Mouse (Mus musculus) inflammation-experienced regulatory T-cells, adult 6 months (primary cell): ENCODE results near the gene Naa80. TPM values are rescaled to one million over a fixed set of nuclear protein-coding genes. Genes with fewer than 3 reads are reported as not detected.
A peak's percentile ranks its signal among the peaks of the same experiment; 100 is the strongest.
"Not testable (repeated sequence)": the region's sequence is repeated elsewhere in the genome, so short reads cannot be mapped to it uniquely, and the experiment has no call there.

Experiments used
- ATAC-seq: one replicate; pipeline ENCODE4 v1.8.0; 2017
- polyA plus RNA-seq, 3 experiments: library from polyadenylated mRNA; unstranded; fragments of 100-300 nt; shearing (Covaris generic); gene quantifications; one replicate each; pipeline ENCODE4 v1.2.1; 2017

Gene Naa80
- polyA plus RNA-seq, 3 experiments from 2014 or later: 13.8 to 23.8 (median 19.2) TPM

DNA sequence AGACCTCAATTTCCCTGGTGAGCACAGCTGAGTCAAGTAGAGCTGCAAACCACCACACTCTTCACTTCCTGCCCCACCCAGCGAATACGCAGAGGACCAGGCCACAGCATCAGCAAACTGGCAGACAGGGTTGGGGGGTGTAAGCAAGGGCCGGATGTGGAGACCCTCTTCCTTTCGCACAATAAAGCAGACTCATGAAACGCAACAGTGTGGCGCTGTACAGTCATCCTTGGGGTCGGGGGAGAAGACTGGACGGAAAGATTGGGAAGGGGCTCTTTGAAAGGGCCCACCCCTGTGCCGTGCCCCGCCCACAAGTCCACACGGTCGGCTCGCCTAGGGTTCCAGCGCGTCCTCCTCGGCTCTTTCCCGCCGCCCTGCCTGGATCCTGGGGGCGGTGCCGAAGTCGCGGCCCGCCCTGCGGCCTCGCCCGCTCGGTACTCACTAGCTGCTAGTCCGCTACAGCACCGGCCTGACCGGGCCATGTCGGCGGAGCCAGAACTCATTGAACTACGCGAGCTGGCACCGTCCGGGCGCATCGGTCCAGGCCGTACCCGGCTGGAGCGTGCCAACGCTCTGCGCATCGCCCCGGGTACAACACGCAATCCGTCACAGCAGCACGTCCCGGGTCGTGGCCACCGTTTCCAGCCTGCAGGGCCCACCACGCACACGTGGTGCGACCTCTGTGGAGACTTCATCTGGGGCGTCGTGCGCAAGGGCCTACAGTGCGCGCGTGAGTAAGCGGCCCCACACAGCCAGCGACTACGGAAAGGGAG is 27.4 kb upstream of the Naa80 start, which contains the start of gene Rassf1:
Gene Rassf1, plus strand, starts transcription at position 439 of the 773 bp plus-strand sequence.
- peak; percentile 72 for ATAC-seq

DNA sequence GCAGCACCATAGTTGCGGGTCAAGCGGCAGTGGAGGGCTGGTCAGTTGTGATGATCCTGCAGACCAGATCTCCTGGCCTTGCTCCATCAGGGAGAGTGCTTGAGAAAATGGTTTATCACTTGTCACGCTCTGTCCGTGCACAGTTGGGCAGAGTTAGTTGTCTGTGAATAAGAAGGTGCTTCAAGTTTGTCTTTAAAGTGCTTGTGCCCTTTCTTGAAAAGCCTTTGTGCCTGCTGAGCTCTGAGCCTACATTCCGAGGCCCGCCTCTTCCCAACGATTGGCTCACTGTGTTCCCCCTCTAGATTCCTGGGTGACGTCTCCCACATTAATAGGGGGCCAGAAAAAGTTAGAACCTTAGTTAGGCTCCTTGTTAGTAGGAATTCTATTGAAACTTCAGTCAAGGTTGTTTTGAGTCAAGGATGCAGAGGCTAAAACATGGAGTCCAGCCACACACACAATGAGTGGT is 26.8 kb upstream of the Naa80 start:
- no peak for ATAC-seq

DNA sequence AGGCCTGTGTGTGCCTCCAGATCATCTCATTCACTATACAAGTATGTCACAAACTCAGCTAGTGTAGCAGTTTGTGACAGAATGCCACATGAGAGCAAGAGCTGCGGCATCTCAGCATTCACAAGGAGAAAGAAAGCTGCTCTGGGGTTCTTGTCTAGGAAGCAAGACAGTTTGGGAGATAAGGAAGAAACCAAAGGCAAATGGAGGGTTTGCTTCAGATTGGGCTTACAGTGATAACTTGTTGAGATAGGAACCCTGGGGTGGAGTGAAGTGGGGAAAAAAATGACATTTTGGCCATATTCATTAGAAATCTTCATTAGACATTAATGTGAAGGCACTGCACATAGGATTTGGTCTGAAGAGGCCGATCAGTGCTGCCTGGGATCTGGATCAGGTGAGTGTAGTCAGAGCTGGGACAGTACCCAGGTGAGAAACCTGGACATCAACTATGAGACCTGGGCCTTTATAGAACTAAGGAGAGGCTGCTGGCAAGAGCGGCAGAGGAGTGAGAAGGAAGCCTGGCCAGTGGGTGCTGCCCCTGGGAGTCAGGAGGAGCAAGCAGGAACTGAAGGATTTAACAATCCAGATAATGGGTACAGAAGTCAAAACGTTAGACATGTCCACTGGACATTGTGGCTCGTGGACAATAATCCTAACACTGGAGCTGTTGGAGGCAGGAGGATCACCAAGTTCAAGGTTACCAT is 25.8 kb upstream of the Naa80 start:
- no peak for ATAC-seq

DNA sequence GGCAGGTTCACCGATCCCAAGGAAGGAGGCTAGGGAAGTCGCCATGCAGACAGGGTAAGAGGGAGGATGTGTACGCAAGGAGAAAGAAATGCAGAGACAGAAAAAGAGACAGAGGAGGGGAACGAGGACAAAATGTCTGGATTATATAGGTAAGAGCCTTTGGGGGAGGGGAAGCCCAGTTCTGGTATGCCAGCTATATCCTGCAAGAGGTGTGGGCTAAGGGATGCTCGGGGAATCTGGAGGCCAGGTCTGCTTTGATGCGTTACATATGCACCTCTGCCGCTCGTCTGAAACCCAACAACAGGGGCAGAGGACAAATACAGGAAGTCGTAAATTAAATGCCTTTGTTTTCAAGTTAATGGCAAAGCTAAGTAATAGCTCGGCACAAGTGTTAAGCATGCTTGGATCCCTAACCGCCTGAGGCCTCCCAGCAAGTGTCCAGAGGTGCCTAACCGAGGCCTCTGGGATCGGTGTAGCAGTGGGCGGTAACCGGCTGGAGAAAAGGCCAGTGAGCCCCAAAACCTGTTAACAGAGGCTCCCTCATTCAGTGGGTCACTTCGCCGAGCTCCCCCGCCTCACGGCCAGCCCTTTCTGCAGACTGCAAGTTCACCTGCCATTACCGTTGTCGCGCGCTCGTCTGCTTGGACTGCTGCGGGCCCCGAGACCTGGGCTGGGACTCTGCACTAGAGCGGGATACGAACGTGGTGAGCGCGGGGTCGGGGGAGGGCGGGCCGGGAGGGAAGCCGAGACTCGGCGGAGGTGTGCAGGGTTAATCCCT is 25.0 kb upstream of the Naa80 start:
- no peak for ATAC-seq

DNA sequence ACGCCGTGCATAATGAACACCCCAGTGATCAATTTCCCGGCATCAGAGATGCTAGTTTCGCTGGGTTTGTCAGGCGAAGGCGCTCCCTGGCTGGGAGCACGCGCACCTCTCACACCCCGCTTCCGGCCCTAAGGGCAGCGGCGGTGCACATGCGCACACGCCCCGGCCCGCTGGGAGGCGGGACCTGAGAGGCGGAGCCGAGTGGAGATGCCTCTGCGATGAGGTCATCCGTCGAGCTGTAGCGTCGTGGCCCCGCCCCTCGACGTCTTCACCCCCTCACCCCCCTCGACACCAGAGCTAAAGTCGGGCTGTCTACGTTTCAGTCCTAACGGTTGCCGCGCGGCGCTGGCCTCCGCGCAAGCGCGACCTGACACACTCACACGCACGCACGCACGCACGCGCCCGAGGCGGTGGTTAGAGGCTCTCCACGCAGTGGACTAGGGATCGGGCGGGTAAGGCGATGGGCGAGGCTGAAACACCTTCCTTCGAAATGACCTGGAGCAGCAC is 24.3 kb upstream of the Naa80 start:
- ATAC-seq: peak; percentile 74

DNA sequence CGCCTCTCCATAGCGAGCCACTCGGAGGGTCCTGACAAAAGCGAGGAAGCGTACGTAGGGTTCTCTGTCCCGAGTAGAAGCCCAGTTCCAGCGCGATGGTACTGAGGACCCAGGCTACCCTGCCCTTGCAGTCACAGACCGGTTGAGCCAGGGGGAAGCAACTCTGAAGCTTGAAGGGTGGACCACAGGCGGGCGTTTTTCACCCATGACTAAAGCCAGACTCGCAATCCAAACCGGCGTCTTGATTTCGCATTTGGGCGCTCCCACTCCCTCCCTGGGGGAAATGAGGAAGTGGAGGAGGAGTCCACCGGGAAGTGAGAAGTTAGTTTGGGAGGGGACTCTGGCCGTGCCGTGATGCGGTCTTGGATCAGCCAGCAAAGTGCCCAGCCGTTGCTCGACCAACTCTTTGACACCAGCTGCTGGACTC is 23.6 kb upstream of the Naa80 start:
- ATAC-seq: no peak

DNA sequence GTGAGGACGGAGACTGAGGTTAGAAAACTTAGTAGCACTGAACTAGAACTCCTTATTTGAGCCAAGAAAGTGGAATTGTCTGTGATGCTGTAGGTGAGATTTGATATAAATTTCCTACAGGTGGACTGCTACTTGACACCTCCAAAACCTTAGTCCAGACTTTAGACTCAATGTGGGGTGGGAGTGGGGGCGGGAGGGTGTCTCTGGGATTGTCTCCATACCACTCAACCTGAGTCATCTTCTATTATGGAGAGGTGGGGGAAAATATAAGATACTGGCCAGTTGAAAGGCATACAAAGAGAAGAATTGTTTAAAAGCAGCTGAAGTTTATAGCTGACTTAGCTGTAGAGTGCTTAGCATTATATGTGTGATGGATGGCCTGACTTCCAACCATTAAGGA is 23.0 kb upstream of the Naa80 start:
- ATAC-seq: no peak

DNA sequence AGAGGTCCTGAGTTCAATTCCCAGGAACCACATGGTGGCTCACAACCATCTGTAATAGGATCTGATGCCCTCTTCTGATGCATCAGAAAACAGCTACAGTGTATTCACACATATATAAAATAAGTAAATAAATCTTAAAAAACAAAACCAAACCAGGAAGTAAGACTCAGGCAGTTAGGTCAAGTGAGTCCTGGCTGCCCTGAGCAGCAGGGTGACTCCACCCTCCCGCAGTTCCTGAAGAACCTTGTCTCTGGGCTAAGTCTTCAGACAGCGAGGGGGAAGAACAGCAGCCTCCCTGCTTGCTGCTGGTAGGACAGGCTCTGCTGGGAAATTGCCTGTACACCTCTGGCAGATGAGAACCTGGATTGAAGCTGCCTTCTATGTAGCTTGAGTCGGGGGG is 22.3 kb upstream of the Naa80 start:
- ATAC-seq: no peak

DNA sequence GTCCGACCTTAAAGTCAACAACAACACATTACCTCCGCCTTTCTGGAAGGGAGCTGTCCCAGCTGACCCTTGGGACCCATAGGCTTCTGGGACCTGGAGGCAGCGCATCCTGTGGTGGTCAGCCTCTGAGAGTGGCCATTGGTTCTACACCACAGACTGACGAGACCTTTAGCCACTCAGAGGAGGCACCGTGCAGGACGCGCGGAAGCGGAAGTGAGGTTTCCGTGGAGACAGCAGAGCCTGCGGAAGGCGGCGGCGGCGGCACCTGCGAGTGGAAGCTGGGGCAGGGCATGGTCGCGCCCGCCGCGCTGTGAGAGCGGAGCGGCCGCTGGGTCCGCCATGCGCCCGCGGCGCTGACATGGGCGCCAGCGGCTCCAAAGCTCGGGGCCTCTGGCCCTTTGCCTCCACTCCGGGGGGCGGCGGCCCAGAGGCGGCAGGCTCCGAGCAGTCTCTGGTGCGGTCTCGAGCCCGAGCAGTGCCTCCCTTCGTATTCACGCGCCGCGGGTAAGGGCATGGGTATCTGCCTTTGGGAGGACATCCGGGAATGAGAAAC is 15.6 kb upstream of the Naa80 start, which contains the start of gene Tusc2:
Gene Tusc2, plus strand, starts transcription at position 227 of the 553 bp plus-strand sequence.
- ATAC-seq: peak; percentile 97

DNA sequence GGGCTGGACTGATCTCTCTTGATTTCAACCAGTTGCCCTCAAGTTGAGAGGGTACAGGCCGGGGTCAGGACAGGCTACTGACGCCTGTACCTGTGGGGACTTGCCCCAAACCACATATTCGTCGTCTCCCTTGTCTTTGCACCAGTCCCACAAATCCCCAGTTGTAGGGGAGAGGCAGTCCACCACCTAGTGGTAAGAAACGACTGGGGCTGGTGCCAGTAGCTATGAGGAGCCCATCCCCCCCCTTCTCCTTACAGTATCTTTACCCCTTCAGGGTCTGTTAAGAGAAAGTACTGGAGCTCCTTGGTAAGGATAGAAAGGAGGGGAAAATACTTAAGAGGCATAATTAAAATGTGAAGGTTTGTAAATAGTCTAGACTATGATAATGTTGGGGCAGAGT is 13.1 kb upstream of the Naa80 start:
- not testable (repeated sequence) for ATAC-seq

DNA sequence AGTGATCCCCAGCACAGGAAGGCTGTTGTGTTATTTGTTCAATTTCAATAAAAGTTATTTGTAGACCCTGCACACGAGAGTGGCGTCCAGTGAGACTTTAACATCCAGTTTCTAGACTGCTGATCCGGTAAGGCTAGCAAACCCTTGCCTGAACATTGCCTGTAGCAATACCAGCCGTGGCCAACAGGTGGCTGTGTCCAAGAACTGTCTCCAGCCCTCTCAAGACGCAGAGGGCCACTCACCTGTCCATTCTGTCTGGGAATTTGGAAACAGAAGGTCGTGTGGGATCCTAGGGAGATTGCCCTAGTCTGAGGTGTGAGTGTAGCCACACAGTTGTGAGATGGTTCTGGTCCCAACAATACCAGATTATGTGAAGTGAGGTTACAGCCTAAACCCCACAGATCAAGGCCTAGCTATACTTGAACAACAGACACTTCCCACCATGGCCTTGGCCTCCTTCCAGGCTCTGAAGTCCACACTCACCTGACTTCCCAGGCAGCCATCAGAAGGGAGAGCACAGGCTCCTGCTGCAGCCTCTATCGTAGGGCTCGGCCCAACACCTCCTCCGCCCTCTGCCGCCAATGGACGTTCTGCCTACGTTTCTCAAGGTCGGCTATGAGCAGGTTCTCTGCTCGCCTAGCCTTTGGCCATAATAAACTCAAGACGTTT is 12.5 kb upstream of the Naa80 start:
- ATAC-seq: no peak

DNA sequence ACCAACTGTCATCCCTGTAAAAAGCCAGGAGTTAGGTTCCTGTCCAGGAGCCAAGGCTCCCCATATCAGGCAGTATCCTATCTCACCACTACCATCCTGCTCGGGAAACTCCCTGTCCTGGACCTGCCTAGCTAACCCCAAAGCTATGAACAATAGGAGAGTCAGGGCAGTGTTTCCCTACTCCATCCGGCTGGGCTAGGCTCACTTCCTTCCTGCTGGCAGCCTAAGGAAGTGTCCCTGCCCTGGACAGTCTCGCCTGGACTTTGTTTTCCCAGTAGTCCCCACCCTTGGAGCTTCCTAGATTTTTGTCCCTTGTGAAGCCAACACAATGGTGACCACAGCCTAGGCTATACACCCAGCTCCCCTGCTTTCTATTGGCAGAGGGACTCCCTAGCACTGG is 11.8 kb upstream of the Naa80 start:
- ATAC-seq: no peak

DNA sequence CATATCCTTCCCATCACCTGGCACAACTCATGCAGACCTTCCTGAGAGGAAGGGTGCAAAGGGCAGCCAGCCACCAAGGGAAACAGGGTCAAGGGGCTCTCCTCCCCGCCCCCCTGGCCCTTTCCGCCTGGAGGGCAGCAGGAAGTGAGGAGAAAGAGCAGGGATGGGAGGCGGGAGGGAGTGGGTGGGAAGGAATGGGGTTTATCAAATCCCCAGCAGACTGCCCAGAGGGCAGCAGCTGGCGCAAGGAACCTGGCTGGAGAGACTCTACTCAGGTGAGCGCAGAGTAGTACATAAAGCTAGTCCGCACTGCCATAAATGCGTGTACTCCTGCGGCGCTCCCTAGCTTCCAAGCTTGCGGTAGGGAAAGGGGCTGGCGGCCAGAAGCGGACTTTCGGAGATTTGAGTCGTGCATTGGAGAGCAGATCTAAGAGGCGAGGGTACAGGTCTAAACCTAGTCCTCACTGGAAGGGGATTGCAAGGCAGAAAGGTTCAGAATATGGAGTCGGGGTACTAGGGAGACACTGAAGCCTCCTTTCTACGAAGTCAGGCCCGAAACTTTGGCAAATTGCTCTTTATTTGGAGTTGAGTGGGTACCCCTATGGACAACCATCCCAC is 10.9 kb upstream of the Naa80 start, which contains the start of gene Hyal2:
Gene Hyal2, plus strand, starts transcription at position 244 of the 618 bp plus-strand sequence.
- no peak for ATAC-seq

DNA sequence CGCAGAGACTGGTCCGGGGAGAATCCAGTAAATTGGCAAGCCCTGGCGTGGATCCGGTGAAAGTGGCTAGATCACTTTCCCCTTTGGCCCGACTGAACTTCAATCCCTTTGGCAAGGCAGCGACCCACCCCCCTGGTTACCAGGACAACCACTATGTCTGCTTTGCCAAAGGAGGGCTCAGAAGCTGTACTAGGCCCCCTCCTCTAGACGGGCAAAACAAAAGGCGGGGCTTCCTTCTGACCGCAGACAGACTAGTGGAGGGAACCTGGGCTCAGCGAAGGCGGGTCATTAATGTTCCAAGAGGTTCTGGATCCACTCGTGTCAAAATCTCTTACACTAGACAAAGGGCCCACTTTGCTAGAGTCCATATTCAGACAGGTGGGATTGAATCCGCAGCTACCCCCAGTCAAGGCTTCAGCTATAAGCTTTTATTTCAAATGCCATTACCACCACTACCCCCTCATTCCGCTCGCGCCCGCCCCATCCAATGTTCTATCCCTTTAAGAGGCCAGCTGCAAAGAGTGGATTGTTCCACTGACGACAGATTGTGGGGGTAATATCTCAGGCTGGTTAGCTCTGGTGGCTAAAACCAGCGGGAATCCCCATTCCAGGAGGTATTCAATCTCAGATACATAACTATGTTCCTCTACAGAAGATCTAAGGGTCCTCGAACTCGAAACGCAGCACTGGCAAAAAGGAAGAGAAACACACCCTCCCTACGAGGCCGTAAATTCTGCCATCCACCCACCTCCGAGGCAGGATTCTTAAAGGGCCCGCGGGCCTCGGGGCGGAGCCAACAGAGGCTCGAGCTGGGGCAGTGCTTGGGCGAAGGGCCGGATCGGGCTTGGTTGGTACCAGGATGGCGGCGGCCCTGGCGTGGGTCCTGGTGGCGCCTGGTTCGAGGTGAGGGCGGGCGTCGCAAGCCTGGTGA is 10.1 kb upstream of the Naa80 start:
- peak; percentile 87 for ATAC-seq

DNA sequence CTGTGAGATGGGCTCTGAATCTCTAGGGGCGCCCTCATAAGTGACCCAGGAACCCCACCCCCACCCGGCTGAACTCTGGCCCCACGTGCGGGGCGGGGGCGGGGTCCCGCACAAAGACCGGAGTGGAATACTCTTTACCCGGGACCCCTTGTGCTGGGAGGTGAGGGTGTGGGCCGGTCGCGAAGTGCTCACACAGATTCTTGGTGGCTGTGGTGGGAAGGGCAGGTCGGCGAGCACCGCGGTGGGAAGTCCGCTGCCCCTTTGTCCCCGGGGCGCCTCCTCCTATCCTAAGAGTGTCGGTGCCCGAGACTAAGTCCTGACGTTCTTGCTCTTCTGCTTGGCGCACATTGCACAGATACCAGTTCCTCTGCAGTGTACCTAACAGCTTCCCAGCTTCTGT is 9.4 kb upstream of the Naa80 start:
- peak; percentile 19 for ATAC-seq

DNA sequence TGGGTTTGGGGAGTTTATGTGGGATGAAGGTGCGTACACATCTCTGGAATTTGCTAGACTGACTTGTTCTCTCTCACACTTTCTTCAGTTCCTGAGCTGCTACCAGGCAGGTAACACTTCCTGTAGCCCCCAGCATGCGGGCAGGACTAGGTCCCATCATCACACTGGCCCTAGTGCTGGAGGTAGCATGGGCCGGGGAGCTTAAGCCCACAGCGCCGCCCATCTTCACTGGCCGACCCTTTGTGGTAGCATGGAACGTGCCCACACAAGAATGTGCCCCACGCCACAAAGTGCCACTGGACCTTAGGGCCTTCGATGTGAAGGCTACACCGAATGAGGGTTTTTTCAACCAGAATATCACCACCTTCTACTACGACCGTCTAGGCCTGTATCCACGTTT is 8.7 kb upstream of the Naa80 start:
- no peak for ATAC-seq

DNA sequence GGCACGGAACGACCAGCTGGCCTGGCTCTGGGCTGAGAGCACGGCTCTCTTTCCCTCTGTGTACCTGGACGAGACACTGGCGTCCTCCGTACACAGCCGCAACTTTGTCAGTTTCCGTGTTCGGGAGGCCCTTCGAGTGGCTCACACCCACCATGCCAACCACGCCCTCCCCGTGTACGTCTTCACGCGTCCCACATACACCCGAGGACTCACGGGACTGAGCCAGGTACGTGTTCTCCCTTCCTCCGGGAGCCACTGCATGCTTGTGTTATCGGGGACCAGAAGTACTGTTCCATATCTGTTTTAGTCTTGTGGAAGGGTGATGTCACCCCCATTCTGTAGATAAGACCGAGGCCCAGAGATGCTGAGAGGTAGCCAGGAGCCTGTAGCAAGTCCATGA is 7.8 kb upstream of the Naa80 start:
- no peak for ATAC-seq

DNA sequence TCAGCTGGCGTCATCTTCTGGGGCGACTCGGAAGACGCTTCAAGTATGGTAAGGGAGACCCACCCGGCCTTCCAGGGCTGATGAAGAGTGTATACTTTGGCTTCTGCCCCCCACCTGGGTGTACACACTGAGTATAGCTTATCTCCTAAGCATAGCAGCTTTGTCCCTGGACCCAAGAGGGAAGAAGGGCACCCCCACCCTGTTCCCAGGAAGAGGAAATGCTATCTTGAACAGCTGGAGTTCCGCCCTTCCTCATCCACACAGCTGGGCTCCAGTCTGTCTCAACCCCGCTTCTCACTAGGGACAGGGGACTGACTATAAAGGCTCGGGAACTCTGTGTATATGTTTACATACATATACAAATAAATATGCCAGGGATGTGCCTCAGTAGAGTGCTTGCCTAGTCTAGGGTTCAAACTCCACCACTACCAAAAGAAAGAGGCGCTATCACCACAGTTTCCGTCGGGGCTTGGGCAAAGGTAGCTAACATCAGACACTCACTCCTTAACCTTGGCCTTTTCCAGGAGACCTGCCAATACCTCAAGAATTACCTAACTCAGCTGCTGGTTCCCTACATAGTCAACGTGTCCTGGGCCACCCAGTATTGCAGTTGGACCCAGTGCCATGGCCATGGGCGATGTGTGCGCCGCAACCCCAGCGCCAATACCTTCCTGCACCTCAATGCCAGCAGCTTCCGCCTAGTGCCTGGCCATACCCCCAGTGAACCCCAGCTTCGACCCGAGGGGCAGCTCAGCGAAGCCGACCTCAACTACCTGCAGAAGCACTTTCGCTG is 7.0 kb upstream of the Naa80 start:
- no peak for ATAC-seq

DNA sequence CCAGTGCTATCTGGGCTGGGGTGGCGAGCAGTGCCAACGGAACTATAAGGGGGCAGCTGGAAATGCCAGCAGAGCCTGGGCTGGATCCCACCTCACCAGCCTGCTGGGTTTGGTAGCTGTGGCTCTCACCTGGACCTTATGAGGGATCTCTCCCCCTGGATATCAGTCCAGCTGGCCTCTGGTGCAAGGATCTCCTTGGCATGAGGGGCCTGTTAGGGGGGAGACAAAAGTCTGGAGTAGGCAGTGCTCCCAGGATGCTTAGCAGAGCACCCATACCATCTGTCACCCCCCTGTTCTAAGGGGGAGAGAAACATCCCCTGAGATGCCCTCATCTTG is 6.4 kb upstream of the Naa80 start:
- ATAC-seq: no peak

DNA sequence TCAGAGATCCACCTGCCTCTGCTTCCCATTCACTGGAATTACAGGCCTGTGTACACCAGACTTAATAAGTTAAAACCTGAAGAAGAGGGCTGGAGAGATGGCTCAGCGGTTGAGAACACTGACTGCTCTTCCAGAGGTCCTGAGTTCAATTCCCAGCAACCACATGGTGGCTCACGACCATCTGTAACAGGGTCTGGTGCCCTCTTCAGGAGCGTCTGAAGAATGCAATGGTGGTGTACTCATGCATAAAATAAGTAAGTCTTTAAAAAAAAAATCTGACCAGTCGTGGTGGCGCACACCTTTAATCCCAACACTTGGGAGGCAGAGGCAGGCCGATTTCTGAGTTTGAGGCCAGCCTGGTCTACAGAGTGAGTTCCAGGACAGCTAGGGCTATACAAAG is 4.9 kb upstream of the Naa80 start:
- ATAC-seq: not testable (repeated sequence)
